In the genomic region with DNA sequence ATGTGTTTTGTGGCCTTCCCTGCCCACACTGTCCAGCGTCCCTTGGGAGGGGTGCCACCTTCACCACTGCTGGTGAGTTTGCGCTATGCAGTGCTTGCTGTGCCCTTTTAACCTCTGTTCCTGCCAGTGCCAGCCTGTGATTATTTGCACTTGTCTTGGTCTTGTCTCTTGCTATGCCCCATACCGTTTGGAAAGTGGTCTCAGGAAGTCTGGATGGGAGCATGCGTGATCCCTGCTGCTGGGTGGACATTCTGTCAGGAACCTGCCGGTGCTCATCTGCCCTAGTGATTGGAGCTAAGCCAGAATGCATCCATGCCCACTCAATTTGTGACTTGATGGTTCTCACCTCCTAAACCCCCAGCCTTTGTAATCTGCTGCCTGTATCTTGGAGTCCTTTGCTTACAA, we compare ENCODE assay signal across 19 mouse cellular contexts. TPM values are rescaled to one million over a fixed set of nuclear protein-coding genes. Genes with fewer than 3 reads are reported as not detected.
DNase-seq lines count a peak whose midpoint lies in the region; ATAC-seq and TF ChIP-seq lines count a peak whose summit lies in the region.
"Had no signal": no experiment of that assay in that cellular context is flagged by ENCODE, and none has a peak within 500 bp of the region (broad histone marks: within the 10 kb centered on the region; RNA-seq: fewer than 3 reads in every experiment).

No protein-coding gene starts in this region.

- 0 out of 2 replicates have a peak, but pooled peaks have one; percentile 15 for TF ChIP-seq CTCF in kidney, adult 2 months (conservative IDR thresholded peaks at IDR 0.05; ENCODE audit: insufficient read depth, insufficient read length, low read depth, low read length)
- no peak for TF ChIP-seq CTCF in CH12.LX (conservative IDR thresholded peaks at IDR 0.05 in 1 of 2, IDR thresholded peaks at IDR 0.05 in 1 of 2; ENCODE audit: low read depth in 2 of 2, low read length in 2 of 2)

- DNase-seq in embryonic facial prominence, embryonic 10.5 days (ENCODE audit: low spot score), result no peak
- DNase-seq in kidney, adult 2 months, result no peak
- DNase-seq in kidney, adult 8-10 months, result no peak
- no peak for DNase-seq in CH12.LX (ENCODE audit: extremely low read depth)
- DNase-seq in adrenal gland, adult (ENCODE audit: inconsistent age in 2 of 2, low spot score in 1 of 2), result no peak
- no peak for DNase-seq in layer of hippocampus, postnatal 14 days (ENCODE audit: low spot score in 2 of 2)
- DNase-seq: adrenal gland, postnatal 36 days; kidney, adult 18-20 months; kidney, postnatal 14 days; layer of hippocampus, postnatal 36 days; liver, embryonic 13.5 days; lung, embryonic 14.5 days; thymus, adult 2 months had no signal

- TF ChIP-seq RAD21 in CH12.LX (IDR thresholded peaks at IDR 0.05; ENCODE audit: low read depth, low read length), result no peak

- dilution Hi-C loops in CH12.LX (cut with MboI; ENCODE audit: extremely low pct_ligation_motif_present, extremely low pct_unique_long_range_greater_than_20kb, low sequenced_read_pairs), result no loop called here

- H3K4me3 ChIP-seq in embryonic facial prominence, embryonic 15.5 days (replicated peaks), result no peak overlapping the region
- no peak overlapping the region for H3K4me3 ChIP-seq in embryonic facial prominence, embryonic 10.5 days
- no peak overlapping the region for H3K4me3 ChIP-seq in kidney, adult 2 months (ENCODE audit: insufficient read depth, low read depth, low read length)
- no peak overlapping the region for H3K4me3 ChIP-seq in CH12.LX (replicated peaks in 1 of 3; ENCODE audit: low read depth in 2 of 3, low read length in 2 of 3, poor library complexity in 1 of 3)
- H3K4me3 ChIP-seq in heart, embryonic 14.5 days (ENCODE audit: control insufficient read depth in 1 of 2, insufficient read depth in 1 of 2, low read depth in 1 of 2, low read length in 2 of 2), result no peak overlapping the region
- H3K4me3 ChIP-seq: forebrain, embryonic 15.5 days; layer of hippocampus, adult 2 months; liver, embryonic 13.5 days; midbrain, embryonic 15.5 days had no signal

- WGBS in embryonic facial prominence, embryonic 15.5 days, result 79% methylated on average over 5 of the region's 5 CpGs
- 82% methylated on average over 5 of the region's 5 CpGs for WGBS in embryonic facial prominence, embryonic 10.5 days
- 36% methylated on average over 5 of the region's 5 CpGs for WGBS in kidney, adult 2 months
- 47% methylated on average over 5 of the region's 5 CpGs for WGBS in heart, embryonic 14.5 days

- H3K27ac ChIP-seq in embryonic facial prominence, embryonic 15.5 days (replicated peaks), result 0 out of 2 replicates have a peak overlapping the region, but pooled peaks have one; percentile 22
- H3K27ac ChIP-seq in embryonic facial prominence, embryonic 10.5 days (replicated peaks), result no peak overlapping the region
- H3K27ac ChIP-seq in kidney, adult 2 months (ENCODE audit: insufficient read depth, low read depth, low read length), result no peak overlapping the region
- no peak overlapping the region for H3K27ac ChIP-seq in CH12.LX (ENCODE audit: insufficient read depth, low read depth)
- H3K27ac ChIP-seq in heart, embryonic 14.5 days (replicated peaks in 1 of 2; ENCODE audit: control insufficient read depth in 1 of 2, insufficient read depth in 1 of 2, low read depth in 2 of 2, low read length in 2 of 2), result peak overlapping the region; percentile 14 to 59; a peak in 2 of 4 replicates
- H3K27ac ChIP-seq: forebrain, embryonic 15.5 days; layer of hippocampus, adult 2 months; liver, embryonic 13.5 days; midbrain, embryonic 15.5 days had no signal

- H3K4me2 ChIP-seq in embryonic facial prominence, embryonic 15.5 days (replicated peaks), result no peak overlapping the region
- no peak overlapping the region for H3K4me2 ChIP-seq in CH12.LX (ENCODE audit: insufficient read depth, low read depth, poor library complexity, severe bottlenecking)
- no peak overlapping the region for H3K4me2 ChIP-seq in heart, embryonic 14.5 days (ENCODE audit: low read length)
- H3K4me2 ChIP-seq: forebrain, embryonic 15.5 days; liver, embryonic 13.5 days; lung, embryonic 14.5 days; midbrain, embryonic 15.5 days had no signal

- no peaks in the 10 kb centered on the region for H3K79me2 ChIP-seq in CH12.LX (replicated peaks; ENCODE audit: control insufficient read depth, extremely low read depth, insufficient read depth, poor library complexity, severe bottlenecking)

- H3K9ac ChIP-seq in embryonic facial prominence, embryonic 15.5 days, result no peak overlapping the region
- H3K9ac ChIP-seq in CH12.LX (ENCODE audit: insufficient read depth, low read depth), result no peak overlapping the region
- no peak overlapping the region for H3K9ac ChIP-seq in heart, embryonic 14.5 days (ENCODE audit: low read length)
- H3K9ac ChIP-seq: forebrain, embryonic 15.5 days; liver, embryonic 13.5 days; lung, embryonic 14.5 days; midbrain, embryonic 15.5 days had no signal

- no peak for ATAC-seq in embryonic facial prominence, embryonic 15.5 days (ENCODE audit: insufficient number of reproducible peaks, low FRiP score, low TSS enrichment, low read depth)
- no peak for ATAC-seq in heart, embryonic 14.5 days (ENCODE audit: insufficient number of reproducible peaks, insufficient read depth, low FRiP score, low read depth)
- ATAC-seq: CD4-positive, CD25-positive, alpha-beta regulatory T cell, adult 4 months; forebrain, embryonic 15.5 days; midbrain, embryonic 15.5 days had no signal

- TF ChIP-seq EP300 in CH12.LX (IDR thresholded peaks at IDR 0.05; ENCODE audit: low read length), result no peak

- no peaks in the 10 kb centered on the region for H3K9me3 ChIP-seq in embryonic facial prominence, embryonic 15.5 days (replicated peaks)
- no peaks in the 10 kb centered on the region for H3K9me3 ChIP-seq in embryonic facial prominence, embryonic 10.5 days
- no peaks in the 10 kb centered on the region for H3K9me3 ChIP-seq in CH12.LX (replicated peaks; ENCODE audit: low read length)
- no peaks in the 10 kb centered on the region for H3K9me3 ChIP-seq in heart, embryonic 14.5 days (ENCODE audit: control insufficient read depth, low read length)
- H3K9me3 ChIP-seq: forebrain, embryonic 15.5 days; liver, embryonic 13.5 days; midbrain, embryonic 15.5 days had no signal

- no peaks in the 10 kb centered on the region for H3K4me1 ChIP-seq in embryonic facial prominence, embryonic 15.5 days
- peaks cover 4% of the 10 kb centered on the region for H3K4me1 ChIP-seq in embryonic facial prominence, embryonic 10.5 days
- peaks cover 2% of the 10 kb centered on the region; the same call in 1 of the 2 replicates for H3K4me1 ChIP-seq in kidney, adult 2 months (ENCODE audit: control insufficient read depth, insufficient read depth, low read length)
- peaks cover 0 to 6% of the 10 kb centered on the region in 2 experiments; a peak in 1 of 4 replicates for H3K4me1 ChIP-seq in CH12.LX (ENCODE audit: control insufficient read depth in 1 of 2, insufficient read depth in 2 of 2)
- peaks cover 4 to 15% of the 10 kb centered on the region in 2 experiments; a peak in 3 of 4 replicates for H3K4me1 ChIP-seq in heart, embryonic 14.5 days (ENCODE audit: control insufficient read depth in 2 of 2, insufficient read depth in 2 of 2, low read length in 2 of 2)
- H3K4me1 ChIP-seq: forebrain, embryonic 15.5 days; midbrain, embryonic 15.5 days had no signal

- peaks cover 46% of the 10 kb centered on the region for H3K36me3 ChIP-seq in embryonic facial prominence, embryonic 15.5 days
- H3K36me3 ChIP-seq in embryonic facial prominence, embryonic 10.5 days (replicated peaks), result peaks cover 87% of the 10 kb centered on the region
- peaks cover 2% of the 10 kb centered on the region; the same call in 1 of the 2 replicates for H3K36me3 ChIP-seq in kidney, adult 2 months (ENCODE audit: control insufficient read depth, insufficient read depth, low read length)
- H3K36me3 ChIP-seq in CH12.LX (replicated peaks in 1 of 2; ENCODE audit: control insufficient read depth in 1 of 2, insufficient read depth in 1 of 2, low read length in 1 of 2), result peaks cover 44 to 88% of the 10 kb centered on the region in 2 experiments
- peaks cover 56% of the 10 kb centered on the region for H3K36me3 ChIP-seq in heart, embryonic 14.5 days (ENCODE audit: control insufficient read depth, insufficient read depth, low read length)

- TF ChIP-seq POLR2A in kidney, adult 2 months (IDR thresholded peaks at IDR 0.05; ENCODE audit: low read depth, low read length), result no peak
- TF ChIP-seq POLR2A in CH12.LX (IDR thresholded peaks at IDR 0.05; ENCODE audit: low read depth, low read length), result no peak

- in situ Hi-C loops in CH12.LX (cut with MboI; ENCODE audit: low pct_ligation_motif_present, low pct_unique_long_range_greater_than_20kb, low sequenced_read_pairs), result no loop called here

- no peaks in the 10 kb centered on the region for H3K27me3 ChIP-seq in embryonic facial prominence, embryonic 15.5 days
- no peaks in the 10 kb centered on the region for H3K27me3 ChIP-seq in embryonic facial prominence, embryonic 10.5 days (replicated peaks; ENCODE audit: low read depth, poor library complexity, severe bottlenecking)
- no peaks in the 10 kb centered on the region for H3K27me3 ChIP-seq in kidney, adult 2 months (replicated peaks; ENCODE audit: control insufficient read depth, insufficient read depth, low read length)
- H3K27me3 ChIP-seq in CH12.LX (replicated peaks), result no peaks in the 10 kb centered on the region
- H3K27me3 ChIP-seq in heart, embryonic 14.5 days (ENCODE audit: control insufficient read depth, insufficient read depth, low read length), result no peaks in the 10 kb centered on the region
- H3K27me3 ChIP-seq: forebrain, embryonic 15.5 days; liver, embryonic 13.5 days; midbrain, embryonic 15.5 days had no signal

RNA-seq across cellular contexts. Expression of a gene that starts 29.4 kb away (rescaled TPM):
- 42.4 and 42.6 TPM in 2 replicates for polyA plus RNA-seq in embryonic facial prominence, embryonic 15.5 days (2015; fragmentation: Nextera tagmentation; extraction: Ambion mirVana)
- polyA plus RNA-seq in embryonic facial prominence, embryonic 10.5 days (2016; fragmentation: Nextera tagmentation; extraction: Ambion mirVana), result 60.4 and 63.2 TPM in 2 replicates
- polyA plus RNA-seq in kidney, adult 2 months (2012; rRNA removed), result 30.3 and 33.5 TPM in 2 replicates
- total RNA-seq in CH12.LX (2012; rRNA removed), result 36.6 and 39.4 TPM in 2 replicates
- 21.3 and 21.9 TPM in 2 replicates for total RNA-seq in CH12.LX (2014; rRNA removed)
- 43.3 and 45.4 TPM in 2 replicates for polyA plus RNA-seq in CH12.LX (2012; ENCODE audit: insufficient read length, low read depth)
- 19.8 and 22.3 TPM in 2 replicates for polyA plus RNA-seq in heart, embryonic 14.5 days (2014; fragmentation: Nextera tagmentation; extraction: Ambion mirVana)
- total RNA-seq in layer of hippocampus, postnatal 14 days (2021), result 10 to 100 TPM; 32.7 to 33.2 TPM

RNA-seq across cellular contexts. Expression of a gene that starts 51.1 kb away (rescaled TPM):
- 34.8 and 38.1 TPM in 2 replicates for polyA plus RNA-seq in embryonic facial prominence, embryonic 15.5 days (2015; fragmentation: Nextera tagmentation; extraction: Ambion mirVana)
- 35.3 and 38.1 TPM in 2 replicates for polyA plus RNA-seq in embryonic facial prominence, embryonic 10.5 days (2016; fragmentation: Nextera tagmentation; extraction: Ambion mirVana)
- 94.2 and 96.2 TPM in 2 replicates for polyA plus RNA-seq in kidney, adult 2 months (2012; rRNA removed)
- 80.9 and 123 TPM in 2 replicates for total RNA-seq in CH12.LX (2012; rRNA removed)
- total RNA-seq in CH12.LX (2014; rRNA removed), result 59.5 and 61.6 TPM in 2 replicates
- polyA plus RNA-seq in CH12.LX (2012; ENCODE audit: insufficient read length, low read depth), result 158 and 159 TPM in 2 replicates
- polyA plus RNA-seq in heart, embryonic 14.5 days (2014; fragmentation: Nextera tagmentation; extraction: Ambion mirVana), result 472 and 483 TPM in 2 replicates
- total RNA-seq in layer of hippocampus, postnatal 14 days (2021), result 100 to 1,000 TPM; 659 to 669 TPM

RNA-seq across cellular contexts. Expression of a gene that starts 59.2 kb away (rescaled TPM):
- 129 and 139 TPM in 2 replicates for polyA plus RNA-seq in embryonic facial prominence, embryonic 15.5 days (2015; fragmentation: Nextera tagmentation; extraction: Ambion mirVana)
- 85.5 and 93.8 TPM in 2 replicates for polyA plus RNA-seq in embryonic facial prominence, embryonic 10.5 days (2016; fragmentation: Nextera tagmentation; extraction: Ambion mirVana)
- polyA plus RNA-seq in kidney, adult 2 months (2012; rRNA removed), result 141 and 195 TPM in 2 replicates
- total RNA-seq in CH12.LX (2012; rRNA removed), result 297 and 315 TPM in 2 replicates
- 425 and 543 TPM in 2 replicates for total RNA-seq in CH12.LX (2014; rRNA removed)
- 256 TPM in 2 replicates for polyA plus RNA-seq in CH12.LX (2012; ENCODE audit: insufficient read length, low read depth)
- 37.9 and 46.4 TPM in 2 replicates for polyA plus RNA-seq in heart, embryonic 14.5 days (2014; fragmentation: Nextera tagmentation; extraction: Ambion mirVana)
- 100 to 1,000 TPM; 300 to 318 TPM for total RNA-seq in layer of hippocampus, postnatal 14 days (2021)

Comparison
In these comparisons a context has a peak if more than half of its experiments do, and no peak if none do; other contexts are left out.
1. H3K27ac ChIP-seq: peak in embryonic facial prominence, embryonic 15.5 days (single experiment) and heart, embryonic 14.5 days (2 of 2); none in embryonic facial prominence, embryonic 10.5 days (single experiment), kidney, adult 2 months (single experiment) and CH12.LX (single experiment).